Mouse (Mus musculus) stomach, embryonic 14.5 days (tissue): ENCODE data around the gene Usb1. TPM values are rescaled to one million over a fixed set of nuclear protein-coding genes. Genes with fewer than 3 reads are reported as not detected.

Source experiments
- ATAC-seq: fragments of 200-750 bp; cut with Nextera tagmentation; 2 replicates; pipeline ENCODE4 v1.8.0; 2017; ENCODE audit warnings: low read depth, moderate TSS enrichment; ENCODE audit not compliant: insufficient number of reproducible peaks, insufficient read depth, low FRiP score
- H3K27ac ChIP-seq: fragments of 300-500 bp; sonication (generic); 2 replicates; pipeline ENCODE4 v1.5.1; 2014; ENCODE audit warnings: mild to moderate bottlenecking, low read length, moderate library complexity, mixed read lengths
- H3K27me3 ChIP-seq: fragments of 300-500 bp; sonication (generic); 2 replicates; pipeline ENCODE4 v1.6.1; 2014; ENCODE audit warnings: low read length, control low read depth, mixed read lengths; ENCODE audit not compliant: control insufficient read depth, insufficient read depth
- H3K36me3 ChIP-seq: fragments of 300-500 bp; sonication (generic); 2 replicates; pipeline ENCODE4 v1.6.1; 2014; ENCODE audit warnings: mild to moderate bottlenecking, control low read depth, low read length, moderate library complexity, mixed read lengths; ENCODE audit not compliant: control insufficient read depth, insufficient read depth
- H3K4me1 ChIP-seq: fragments of 300-500 bp; sonication (generic); 2 replicates; pipeline ENCODE4 v1.6.1; 2014; ENCODE audit warnings: low read length, control low read depth, mixed read lengths; ENCODE audit not compliant: control insufficient read depth, insufficient read depth
- H3K4me2 ChIP-seq: fragments of 300-500 bp; sonication (generic); replicated peaks from 2 replicates; pipeline ENCODE4 v1.6.1; 2014; ENCODE audit warnings: low read depth, low read length, control low read depth
- H3K4me3 ChIP-seq: fragments of 300-500 bp; sonication (generic); 2 replicates; pipeline ENCODE4 v1.5.1; 2014; ENCODE audit warnings: low read depth, low read length, control low read depth
- H3K9ac ChIP-seq: fragments of 300-500 bp; sonication (generic); replicated peaks from 2 replicates; pipeline ENCODE4 v1.6.1; 2014; ENCODE audit warnings: low read depth, mild to moderate bottlenecking, control low read depth, low read length, moderate library complexity, mixed read lengths
- H3K9me3 ChIP-seq: fragments of 300-500 bp; sonication (generic); 2 replicates; pipeline ENCODE4 v1.6.1; 2016; ENCODE audit warnings: low read depth, low read length, control low read depth; ENCODE audit not compliant: control insufficient read depth
- WGBS: fragments of 180-500 bp; shearing (Covaris S2); extraction: QIAGEN DNeasy Blood & Tissue Kit; methylation state at CpG from one replicate; pipeline ENCODE4 v1.1.7; 2014; 5-methylcytosine and 5-hydroxymethylcytosine counted together
- polyA plus RNA-seq: library from polyadenylated mRNA; unstranded; fragments of >200 nt; fragmentation: Nextera tagmentation; extraction: Ambion mirVana; gene quantifications from 2 replicates; pipeline ENCODE4 v1.2.1, GENCODE M21; 2014

The Usb1 gene
- 38.0 and 44.2 TPM in 2 replicates for polyA plus RNA-seq

GRCm38 (mm10) chr8:95331720-95332436, at the start of gene Usb1, which contains the start of gene Zfp319:
Gene Usb1 (plus strand): TSS chr8:95332284.
Gene Zfp319 (minus strand): TSS chr8:95331950.
- no peaks in the 10 kb centered on the region for H3K9me3 ChIP-seq
- peak; percentile 94 for ATAC-seq
- peaks cover 33% of the 10 kb centered on the region for H3K36me3 ChIP-seq
- WGBS: under 1% methylated on average over 60 of the region's 80 CpGs
- no peaks in the 10 kb centered on the region for H3K27me3 ChIP-seq
- H3K4me3 ChIP-seq: peak within 1 kb of the TSS; percentile 87
- peak within 1 kb of the TSS; percentile 79 for H3K9ac ChIP-seq
- peak within 1 kb of the TSS; percentile 90 for H3K4me2 ChIP-seq
- peak within 1 kb of the TSS; percentile 98 for H3K27ac ChIP-seq
- peaks cover 10% of the 10 kb centered on the region for H3K4me1 ChIP-seq

- no peak overlapping the region for H3K27ac ChIP-seq
- H3K27me3 ChIP-seq: no peaks in the 10 kb centered on the region
- no peaks in the 10 kb centered on the region for H3K36me3 ChIP-seq
- no peaks in the 10 kb centered on the region for H3K9me3 ChIP-seq
- no peak overlapping the region for H3K4me3 ChIP-seq
- H3K9ac ChIP-seq: no peak overlapping the region
- WGBS: 73% methylated on average over 6 of the region's 6 CpGs
- no peak overlapping the region for H3K4me2 ChIP-seq
- no peak for ATAC-seq
- no peaks in the 10 kb centered on the region for H3K4me1 ChIP-seq
Observed at GRCm38 (mm10) chr8:95289066-95289650, 42.9 kb upstream of the Usb1 start.

- no peak for ATAC-seq
- no peaks in the 10 kb centered on the region for H3K9me3 ChIP-seq
- no peaks in the 10 kb centered on the region for H3K36me3 ChIP-seq
- no peak overlapping the region for H3K9ac ChIP-seq
- H3K4me3 ChIP-seq: no peak overlapping the region
- no peaks in the 10 kb centered on the region for H3K27me3 ChIP-seq
- H3K4me1 ChIP-seq: no peaks in the 10 kb centered on the region
- 69% methylated on average over 11 of the region's 11 CpGs for WGBS
- H3K27ac ChIP-seq: no peak overlapping the region
- no peak overlapping the region; the same call in 1 of the 2 replicates for H3K4me2 ChIP-seq
Observed at GRCm38 (mm10) chr8:95293172-95293571, 38.9 kb upstream of the Usb1 start.

GRCm38 (mm10) chr8:95293891-95294290, 38.2 kb upstream of the Usb1 start:
- Histone ChIP-seq H3K27ac (no peak overlapping the region; the same call in 1 of the 2 replicates), H3K4me2 (no peak overlapping the region; the same call in 1 of the 2 replicates), H3K9me3 (no peaks in the 10 kb centered on the region), H3K36me3 (no peaks in the 10 kb centered on the region), H3K4me1 (no peaks in the 10 kb centered on the region), H3K9ac (no peak overlapping the region), H3K4me3 (no peak overlapping the region), H3K27me3 (no peaks in the 10 kb centered on the region)
- no peak for ATAC-seq
- WGBS: 48% methylated on average over 7 of the region's 7 CpGs

- 15% methylated on average over 5 of the region's 5 CpGs for WGBS
- H3K27ac ChIP-seq: no peak overlapping the region
Observed at GRCm38 (mm10) chr8:95302410-95302809, 29.7 kb upstream of the Usb1 start.

GRCm38 (mm10) chr8:95305526-95305925, 26.6 kb upstream of the Usb1 start:
- Histone ChIP-seq H3K4me1 (no peaks in the 10 kb centered on the region), H3K4me2 (no peak overlapping the region), H3K9ac (no peak overlapping the region), H3K36me3 (no peaks in the 10 kb centered on the region), H3K9me3 (no peaks in the 10 kb centered on the region), H3K4me3 (no peak overlapping the region), H3K27ac (no peak overlapping the region), H3K27me3 (no peaks in the 10 kb centered on the region)
- no peak for ATAC-seq
- WGBS: 55% methylated on average over 4 of the region's 4 CpGs

More at GRCm38 (mm10) chr8:95302410-95302809, 29.7 kb upstream of the Usb1 start:
- H3K36me3 ChIP-seq: no peaks in the 10 kb centered on the region
- no peaks in the 10 kb centered on the region for H3K4me1 ChIP-seq
- H3K27me3 ChIP-seq: no peaks in the 10 kb centered on the region
- H3K9ac ChIP-seq: no peak overlapping the region
- H3K4me3 ChIP-seq: no peak overlapping the region
- ATAC-seq: no peak
- no peak overlapping the region for H3K4me2 ChIP-seq
- H3K9me3 ChIP-seq: no peaks in the 10 kb centered on the region

GRCm38 (mm10) chr8:95306431-95306830, 25.7 kb upstream of the Usb1 start, which contains the start of gene Cngb1:
Gene Cngb1 (minus strand): TSS chr8:95306585.
- Histone ChIP-seq H3K4me2 (no peak within 1 kb of the TSS), H3K9me3 (no peaks in the 10 kb centered on the region), H3K27ac (no peak within 1 kb of the TSS), H3K4me1 (no peaks in the 10 kb centered on the region), H3K36me3 (no peaks in the 10 kb centered on the region), H3K4me3 (no peak within 1 kb of the TSS), H3K27me3 (no peaks in the 10 kb centered on the region), H3K9ac (no peak within 1 kb of the TSS)
- 41% methylated on average over 6 of the region's 6 CpGs for WGBS
- no peak for ATAC-seq

- WGBS: 36% methylated on average over 6 of the region's 6 CpGs
- H3K36me3 ChIP-seq: no peaks in the 10 kb centered on the region
- no peak within 1 kb of the TSS for H3K27ac ChIP-seq
- H3K9me3 ChIP-seq: no peaks in the 10 kb centered on the region
- H3K9ac ChIP-seq: no peak within 1 kb of the TSS
- no peaks in the 10 kb centered on the region for H3K4me1 ChIP-seq
- no peaks in the 10 kb centered on the region for H3K27me3 ChIP-seq
- H3K4me3 ChIP-seq: no peak within 1 kb of the TSS
- ATAC-seq: no peak
- no peak within 1 kb of the TSS for H3K4me2 ChIP-seq
Observed at GRCm38 (mm10) chr8:95310342-95310970, 21.6 kb upstream of the Usb1 start, which contains the start of gene Tepp. Gene Tepp (plus strand): TSS chr8:95310566.
